Mouse (Mus musculus): ENCODE measurements around the gene Rdh19. TPM values are rescaled to one million over a fixed set of nuclear protein-coding genes. Genes with fewer than 3 reads are reported as not detected.
"Not testable (repeated sequence)": the region's sequence is repeated elsewhere in the genome, so short reads cannot be mapped to it uniquely, and the experiment has no call there.

The Rdh19 gene
- polyA plus RNA-seq (2012) = not detected in 2 replicates

- Histone ChIP-seq H3K9me3 (ENCODE audit: control insufficient read depth, low read length) (no peaks in the 10 kb centered on the region), H3K4me1 (ENCODE audit: control insufficient read depth) (no peaks in the 10 kb centered on the region), H3K4me3 (replicated peaks) (no peak within 1 kb of the TSS), H3K36me3 (ENCODE audit: control insufficient read depth) (no peaks in the 10 kb centered on the region), H3K27me3 (ENCODE audit: control insufficient read depth) (no peaks in the 10 kb centered on the region)
- TF ChIP-seq TAL1 (IDR thresholded peaks at IDR 0.05; ENCODE audit: low read length) (no peak), GATA1 (IDR thresholded peaks at IDR 0.05; ENCODE audit: low read length) (no peak)
Measured at GRCm38 (mm10) chr10:127849628-127850027, at the start of gene Rdh19. Rdh19 (plus strand) TSS chr10:127849928.

- TF ChIP-seq GATA1 (IDR thresholded peaks at IDR 0.05; ENCODE audit: low read length) = no peak
- TF ChIP-seq TAL1 (IDR thresholded peaks at IDR 0.05; ENCODE audit: low read length) = no peak
- H3K4me3 ChIP-seq (replicated peaks) = no peak within 1 kb of the TSS
- H3K9me3 ChIP-seq (ENCODE audit: control insufficient read depth, low read length) = peaks cover 5% of the 10 kb centered on the region
Measured at GRCm38 (mm10) chr10:127800891-127801290, 48.8 kb upstream of the Rdh19 start, which contains the start of gene Rdh16. Rdh16 (plus strand) TSS chr10:127801152.

GRCm38 (mm10) chr10:127801612-127802011 is 48.1 kb upstream of the Rdh19 start:
- no peak for TF ChIP-seq TAL1 (IDR thresholded peaks at IDR 0.05; ENCODE audit: low read length)
- TF ChIP-seq GATA1 (IDR thresholded peaks at IDR 0.05; ENCODE audit: low read length) = no peak
- H3K9me3 ChIP-seq (ENCODE audit: control insufficient read depth, low read length) = peaks cover 3% of the 10 kb centered on the region
- H3K4me3 ChIP-seq (replicated peaks) = no peak overlapping the region
- no peaks in the 10 kb centered on the region for H3K27me3 ChIP-seq (ENCODE audit: control insufficient read depth)
- H3K36me3 ChIP-seq (ENCODE audit: control insufficient read depth) = no peaks in the 10 kb centered on the region
- H3K4me1 ChIP-seq (ENCODE audit: control insufficient read depth) = no peaks in the 10 kb centered on the region; the same call in 1 of the 2 replicates

More at GRCm38 (mm10) chr10:127800891-127801290, 48.8 kb upstream of the Rdh19 start, which contains the start of gene Rdh16:
- no peaks in the 10 kb centered on the region for H3K36me3 ChIP-seq (ENCODE audit: control insufficient read depth)
- no peaks in the 10 kb centered on the region; the same call in 1 of the 2 replicates for H3K4me1 ChIP-seq (ENCODE audit: control insufficient read depth)
- H3K27me3 ChIP-seq (ENCODE audit: control insufficient read depth) = no peaks in the 10 kb centered on the region

DNA sequence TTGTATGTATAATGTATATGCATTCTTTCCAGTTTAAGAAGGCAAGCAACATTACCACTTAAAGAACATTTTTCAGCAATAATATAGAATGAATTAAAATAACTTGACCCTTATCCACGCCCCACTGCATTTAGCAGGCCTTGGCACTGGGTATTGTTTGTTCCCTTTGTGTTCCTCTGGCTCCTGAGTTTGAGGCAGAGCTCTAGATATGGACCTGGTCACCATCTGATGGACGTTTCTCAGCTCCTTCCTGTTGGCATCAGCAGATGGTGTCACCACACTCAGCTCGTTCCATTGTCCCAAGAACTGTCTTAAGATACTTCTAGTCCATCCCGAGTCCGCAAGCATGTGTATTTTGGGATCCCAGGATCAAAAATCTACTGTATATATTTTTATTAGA is 47.5 kb upstream of the Rdh19 start:
- H3K4me1 ChIP-seq (ENCODE audit: control insufficient read depth) = no peaks in the 10 kb centered on the region
- TF ChIP-seq GATA1 (IDR thresholded peaks at IDR 0.05; ENCODE audit: low read length) (no peak), TAL1 (IDR thresholded peaks at IDR 0.05; ENCODE audit: low read length) (no peak)
- no peaks in the 10 kb centered on the region for H3K36me3 ChIP-seq (ENCODE audit: control insufficient read depth)
- no peaks in the 10 kb centered on the region for H3K9me3 ChIP-seq (ENCODE audit: control insufficient read depth, low read length)
- no peak overlapping the region for H3K4me3 ChIP-seq (replicated peaks)
- H3K27me3 ChIP-seq (ENCODE audit: control insufficient read depth) = no peaks in the 10 kb centered on the region

GRCm38 (mm10) chr10:127804416-127804815 is 45.3 kb upstream of the Rdh19 start:
- Histone ChIP-seq H3K9me3 (ENCODE audit: control insufficient read depth, low read length) (no peaks in the 10 kb centered on the region), H3K36me3 (ENCODE audit: control insufficient read depth) (no peaks in the 10 kb centered on the region), H3K4me1 (ENCODE audit: control insufficient read depth) (no peaks in the 10 kb centered on the region), H3K4me3 (replicated peaks) (no peak overlapping the region), H3K27me3 (ENCODE audit: control insufficient read depth) (no peaks in the 10 kb centered on the region)
- TF ChIP-seq TAL1 (IDR thresholded peaks at IDR 0.05; ENCODE audit: low read length) (no peak), GATA1 (IDR thresholded peaks at IDR 0.05; ENCODE audit: low read length) (no peak)

GRCm38 (mm10) chr10:127815888-127816287 is 33.8 kb upstream of the Rdh19 start:
- no peaks in the 10 kb centered on the region for H3K36me3 ChIP-seq (ENCODE audit: control insufficient read depth)
- H3K4me1 ChIP-seq (ENCODE audit: control insufficient read depth) = no peaks in the 10 kb centered on the region
- no peak overlapping the region for H3K4me3 ChIP-seq (replicated peaks)
- H3K9me3 ChIP-seq (ENCODE audit: control insufficient read depth, low read length) = peaks cover 16% of the 10 kb centered on the region
- no peaks in the 10 kb centered on the region for H3K27me3 ChIP-seq (ENCODE audit: control insufficient read depth)
- no peak for TF ChIP-seq GATA1 (IDR thresholded peaks at IDR 0.05; ENCODE audit: low read length)
- no peak for TF ChIP-seq TAL1 (IDR thresholded peaks at IDR 0.05; ENCODE audit: low read length)

GRCm38 (mm10) chr10:127817268-127817910 is 32.3 kb upstream of the Rdh19 start:
- H3K4me1 ChIP-seq (ENCODE audit: control insufficient read depth); H3K36me3 ChIP-seq (ENCODE audit: control insufficient read depth); H3K4me3 ChIP-seq (replicated peaks); H3K27me3 ChIP-seq (ENCODE audit: control insufficient read depth): not testable (repeated sequence)
- peaks cover 16% of the 10 kb centered on the region for H3K9me3 ChIP-seq (ENCODE audit: control insufficient read depth, low read length)

DNA sequence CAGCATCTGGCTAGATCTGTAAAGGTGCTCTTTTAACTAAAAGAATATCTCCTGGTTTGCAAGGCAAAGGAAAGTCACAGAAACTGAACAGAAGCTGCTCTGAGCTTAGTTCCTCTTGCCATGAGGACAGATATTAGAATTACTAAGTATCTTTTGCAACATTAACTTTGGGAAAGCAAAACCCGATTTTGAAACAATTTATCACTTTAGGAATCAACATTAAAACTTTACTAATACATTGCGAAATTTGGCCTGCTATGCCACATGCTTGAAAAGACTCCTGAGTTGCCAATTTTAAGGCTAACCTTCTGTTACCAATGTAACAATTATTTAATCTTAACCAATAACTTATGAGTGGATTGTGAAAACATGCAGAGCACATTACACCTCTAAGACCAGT is 27.9 kb upstream of the Rdh19 start:
- not testable (repeated sequence) for H3K36me3 ChIP-seq (ENCODE audit: control insufficient read depth); H3K4me3 ChIP-seq (replicated peaks); H3K27me3 ChIP-seq (ENCODE audit: control insufficient read depth); H3K4me1 ChIP-seq (ENCODE audit: control insufficient read depth)
- H3K9me3 ChIP-seq (ENCODE audit: control insufficient read depth, low read length) = peaks cover 14% of the 10 kb centered on the region

DNA sequence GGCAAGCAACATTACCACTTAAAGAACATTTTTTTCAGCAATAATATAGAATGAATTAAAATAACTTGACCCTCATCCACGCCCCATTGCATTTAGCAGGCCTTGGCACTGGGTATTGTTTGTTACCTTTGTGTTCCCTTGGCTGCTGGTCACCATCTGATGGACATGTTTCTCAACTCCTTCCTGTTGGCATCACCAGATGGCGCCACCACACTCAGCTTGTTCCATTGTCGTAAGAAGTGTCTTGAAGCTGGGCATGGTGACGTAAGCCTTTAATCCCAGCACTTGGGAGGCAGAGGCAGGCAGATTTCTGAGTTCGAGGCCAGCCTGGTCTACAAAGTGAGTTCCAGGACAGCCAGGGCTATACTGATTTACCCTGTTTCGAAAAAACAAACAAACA is 24.3 kb upstream of the Rdh19 start:
- Histone ChIP-seq H3K36me3 (ENCODE audit: control insufficient read depth) (no peaks in the 10 kb centered on the region), H3K4me1 (ENCODE audit: control insufficient read depth) (no peaks in the 10 kb centered on the region), H3K4me3 (replicated peaks) (no peak overlapping the region), H3K9me3 (ENCODE audit: control insufficient read depth, low read length) (no peaks in the 10 kb centered on the region; the same call in 1 of the 2 replicates), H3K27me3 (ENCODE audit: control insufficient read depth) (no peaks in the 10 kb centered on the region)
- TF ChIP-seq TAL1 (IDR thresholded peaks at IDR 0.05; ENCODE audit: low read length) = no peak
- TF ChIP-seq GATA1 (IDR thresholded peaks at IDR 0.05; ENCODE audit: low read length) = no peak

DNA sequence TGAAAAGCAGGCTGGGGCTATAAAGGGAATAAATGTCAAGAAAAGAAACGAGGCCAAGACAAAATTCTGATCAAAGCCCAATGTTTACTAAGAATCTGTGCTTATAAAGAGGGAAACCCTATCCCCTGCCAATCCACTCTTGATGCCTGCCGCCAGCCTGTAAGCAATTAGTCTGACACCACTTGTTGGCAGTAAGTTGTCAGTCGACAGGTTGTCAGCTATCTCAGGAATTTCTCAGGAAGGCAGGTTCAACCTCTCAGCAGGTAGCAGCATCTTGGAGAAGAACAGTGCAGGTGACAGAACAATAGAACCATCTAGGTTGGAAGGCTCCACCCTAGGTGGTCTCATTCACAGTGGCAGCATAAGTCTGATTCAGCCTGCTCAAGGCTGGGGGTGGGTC is 20.6 kb upstream of the Rdh19 start:
- no peaks in the 10 kb centered on the region for H3K36me3 ChIP-seq (ENCODE audit: control insufficient read depth)
- H3K4me3 ChIP-seq (replicated peaks) = no peak overlapping the region
- TF ChIP-seq TAL1 (IDR thresholded peaks at IDR 0.05; ENCODE audit: low read length) = no peak
- no peak for TF ChIP-seq GATA1 (IDR thresholded peaks at IDR 0.05; ENCODE audit: low read length)
- H3K4me1 ChIP-seq (ENCODE audit: control insufficient read depth) = no peaks in the 10 kb centered on the region
- no peaks in the 10 kb centered on the region for H3K9me3 ChIP-seq (ENCODE audit: control insufficient read depth, low read length)
- no peaks in the 10 kb centered on the region for H3K27me3 ChIP-seq (ENCODE audit: control insufficient read depth)

- not testable (repeated sequence) for H3K27me3 ChIP-seq (ENCODE audit: control insufficient read depth); H3K4me3 ChIP-seq (replicated peaks); H3K36me3 ChIP-seq (ENCODE audit: control insufficient read depth); H3K4me1 ChIP-seq (ENCODE audit: control insufficient read depth)
- peaks cover 10% of the 10 kb centered on the region for H3K9me3 ChIP-seq (ENCODE audit: control insufficient read depth, low read length)
Measured at GRCm38 (mm10) chr10:127834186-127834585, 15.5 kb upstream of the Rdh19 start.

Measured in erythroblast, embryonic 14.5 days (primary cell).